Mouse (Mus musculus): ENCODE results near the gene Mea1.

GRCm38 (mm10) chr17:46644152-46644805 lies 34.3 kb upstream of the Mea1 start:
- no peak for TF ChIP-seq POLR2A (IDR thresholded peaks at IDR 0.05; ENCODE audit: control insufficient read depth, low read depth, low read length)
- TF ChIP-seq CTCF (IDR thresholded peaks at IDR 0.05; ENCODE audit: control insufficient read depth, insufficient read depth, insufficient replicate concordance, low read depth, low read length): no peak
